Mouse (Mus musculus) adrenal gland, postnatal 14 days (tissue): ENCODE data around the gene Lhx2. TPM values are rescaled to one million over a fixed set of nuclear protein-coding genes. Genes with fewer than 3 reads are reported as not detected.
A peak's percentile ranks its signal among the peaks of the same experiment; 100 is the strongest.

Source experiments
- DNase-seq: peaks from one replicate; pipeline ENCODE4 v3.0.0; 2021; ENCODE audit warnings: mixed read lengths
- total RNA-seq: library from RNA; stranded (reverse); gene quantifications from 2 replicates; pipeline ENCODE4 v1.2.3, GENCODE M21; 2021

Lhx2 gene
- total RNA-seq, 1 experiment from 2014 or later, result 1.0 TPM

DNA sequence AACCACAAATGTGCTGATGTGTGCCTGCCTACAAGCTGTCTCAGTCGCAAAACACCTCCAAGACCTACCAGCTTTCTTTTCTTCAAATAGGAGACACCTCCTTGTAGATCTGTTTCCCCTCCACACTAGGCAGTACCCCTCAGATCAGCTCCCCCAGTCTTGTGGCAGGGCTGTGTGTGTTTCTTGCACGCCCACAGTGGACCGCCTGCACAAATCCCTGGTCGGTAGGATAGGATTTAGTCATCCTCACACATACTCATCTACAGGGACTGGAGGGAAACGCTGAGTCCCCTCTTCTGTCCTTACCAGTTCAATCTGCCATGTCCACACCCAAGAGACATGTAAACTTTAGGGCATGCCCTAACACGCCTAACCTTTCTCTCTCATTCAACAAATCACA lies 71.1 kb downstream of the Lhx2 start:
- no peak for DNase-seq

DNA sequence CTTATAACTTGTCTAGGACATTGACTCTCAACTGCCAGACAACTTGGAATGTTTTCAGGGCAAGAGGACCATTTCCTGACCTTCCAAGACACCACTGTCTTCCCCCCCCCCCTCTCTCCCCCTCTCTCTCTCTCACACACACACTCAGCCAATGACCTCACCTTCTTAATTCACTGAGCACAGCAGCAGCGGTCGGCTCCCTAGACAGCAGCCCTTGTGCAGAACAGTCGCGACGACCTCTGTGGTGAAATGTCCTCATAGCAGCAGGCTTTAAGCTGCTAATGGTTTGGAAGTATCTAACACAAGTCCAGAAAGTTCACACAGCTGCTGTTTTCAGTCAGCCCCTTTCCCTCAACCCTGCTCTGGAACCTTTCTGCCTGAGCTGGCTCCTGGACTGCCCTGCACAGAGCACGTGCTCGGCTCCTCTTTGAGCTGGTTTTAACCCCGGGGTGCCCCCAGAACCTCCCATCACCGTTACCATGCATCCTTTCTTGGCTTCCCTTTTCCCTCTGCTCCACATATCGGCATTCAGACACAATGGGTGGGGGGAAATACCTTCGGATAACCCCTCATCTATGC lies 73.6 kb downstream of the Lhx2 start:
- no peak for DNase-seq

DNA sequence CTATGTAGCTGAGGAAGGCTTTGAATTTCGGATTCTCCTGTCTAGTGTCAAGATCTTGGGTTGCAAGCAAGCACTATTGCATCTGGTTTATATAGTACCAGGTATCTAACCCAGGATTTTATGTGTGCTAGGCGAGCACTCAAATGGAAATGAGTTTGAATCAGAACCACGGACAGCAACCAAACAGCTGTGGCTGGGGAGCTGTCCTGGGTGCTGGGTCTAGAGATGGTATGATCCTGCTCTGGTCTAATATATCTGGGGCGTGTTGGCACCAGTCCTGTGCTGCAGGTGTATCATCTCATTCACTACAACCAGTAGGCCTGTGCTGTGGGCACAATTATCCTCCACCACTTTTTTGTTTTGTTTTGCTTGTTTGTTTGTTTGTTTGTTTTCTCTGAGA lies 78.9 kb downstream of the Lhx2 start:
- peak; percentile 68 for DNase-seq

Other genes with a start within 250 kb of the Lhx2 start
- gene Dennd1a, start 51.9 kb upstream of the Lhx2 start, total RNA-seq, result 22.5 and 25.3 TPM in 2 replicates
- gene Nek6, start 172.4 kb downstream of the Lhx2 start, total RNA-seq, result 13.6 and 14.9 TPM in 2 replicates